Mouse (Mus musculus): ENCODE results near the gene Gprin1. TPM values are rescaled to one million over a fixed set of nuclear protein-coding genes. Genes with fewer than 3 reads are reported as not detected.

The Gprin1 gene
- total and polyA plus RNA-seq, 2 experiments from 2014 or later = 39.0 to 213 TPM

DNA sequence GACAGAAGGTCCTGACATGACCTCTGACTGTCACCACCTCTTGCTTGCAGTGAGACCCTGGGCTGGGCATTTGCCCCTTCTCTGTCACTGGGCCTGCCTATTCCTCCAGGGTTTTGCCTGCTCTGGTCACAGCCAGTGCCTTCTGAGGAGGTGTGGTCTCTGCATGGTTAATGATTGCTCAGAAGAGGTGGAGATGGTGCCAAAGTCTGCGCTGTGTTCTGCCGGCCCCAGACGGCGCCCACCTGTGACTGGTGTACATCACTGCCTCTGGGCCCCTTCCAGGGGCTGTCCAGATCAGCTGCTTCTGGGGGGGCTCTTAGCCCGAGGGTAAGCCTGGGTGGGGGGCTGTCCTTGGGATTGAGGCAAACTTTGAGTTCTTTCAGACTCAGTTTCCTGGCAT, 48.4 kb downstream of the Gprin1 start, which contains the start of gene Cdhr2:
TSS of gene Cdhr2 (plus strand) at position 219 of the 400 bp plus-strand sequence.
- TF ChIP-seq CTCF (IDR thresholded peaks at IDR 0.05; ENCODE audit: low read depth) = no peak
- Histone ChIP-seq H3K9me3 (ENCODE audit: low read length) (no peaks in the 10 kb centered on the region), H3K4me1 (ENCODE audit: insufficient read depth) (no peaks in the 10 kb centered on the region), H3K4me2 (ENCODE audit: low read depth) (no peak within 1 kb of the TSS), H3K36me3 (ENCODE audit: insufficient read depth) (no peaks in the 10 kb centered on the region), H3K9ac (no peak within 1 kb of the TSS), H3K4me3 (ENCODE audit: low read depth, low read length) (no peak within 1 kb of the TSS), H3K27ac (ENCODE audit: low read depth, low read length) (no peak within 1 kb of the TSS), H3K27me3 (ENCODE audit: insufficient read depth, low read length) (no peaks in the 10 kb centered on the region)
- ATAC-seq = no peak
- whole genome bisulfite sequencing = 63% methylated on average over 5 of the region's 5 CpGs
- DNase-seq = no peak

DNA sequence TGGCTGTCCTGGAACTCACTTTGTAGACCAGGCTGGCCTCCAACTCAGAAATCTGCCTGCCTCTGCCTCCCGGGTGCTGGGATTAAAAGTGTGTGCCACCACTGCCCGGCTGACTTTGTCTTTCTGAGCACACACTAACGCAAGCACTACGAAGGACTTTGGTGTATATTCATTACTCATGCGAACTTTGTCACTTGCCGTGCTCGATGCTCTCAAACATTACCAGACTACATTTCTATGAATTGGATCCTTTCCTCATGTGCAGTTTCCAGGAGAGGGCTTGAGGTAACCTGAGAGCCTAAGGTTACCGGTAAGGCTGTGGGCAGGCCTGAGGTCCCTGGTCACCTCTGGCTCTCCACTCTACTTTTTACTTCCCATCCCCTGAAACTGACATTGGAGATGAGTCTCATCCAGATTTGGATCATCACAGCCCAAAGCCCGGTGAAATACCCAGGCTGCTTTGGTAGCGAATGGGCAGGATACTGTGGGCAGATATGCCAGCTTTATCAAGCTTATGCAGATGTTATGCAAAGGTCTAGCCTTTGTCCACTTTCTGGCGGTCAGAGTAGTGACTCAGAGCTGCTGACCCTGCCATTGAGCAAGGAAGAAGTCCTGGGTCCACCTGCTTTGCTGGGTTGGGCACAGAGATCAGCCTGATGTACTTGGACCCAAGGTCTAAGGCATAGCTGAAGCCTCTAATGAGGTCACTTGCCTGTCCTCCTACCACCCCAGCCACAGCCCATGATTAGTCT, 54.0 kb downstream of the Gprin1 start:
- ATAC-seq (no peak), DNase-seq (no peak)
- TF ChIP-seq CTCF (IDR thresholded peaks at IDR 0.05; ENCODE audit: low read depth) = no peak
- Histone ChIP-seq H3K4me1 (ENCODE audit: insufficient read depth) (peaks cover 10% of the 10 kb centered on the region; the same call in 1 of the 2 replicates), H3K9me3 (ENCODE audit: low read length) (no peaks in the 10 kb centered on the region), H3K36me3 (ENCODE audit: insufficient read depth) (no peaks in the 10 kb centered on the region), H3K27me3 (ENCODE audit: insufficient read depth, low read length) (no peaks in the 10 kb centered on the region), H3K9ac (no peak overlapping the region), H3K4me3 (ENCODE audit: low read depth, low read length) (no peak overlapping the region), H3K4me2 (ENCODE audit: low read depth) (no peak overlapping the region), H3K27ac (ENCODE audit: low read depth, low read length) (no peak overlapping the region)
- 94% methylated on average over 11 of the region's 11 CpGs for WGBS

DNA sequence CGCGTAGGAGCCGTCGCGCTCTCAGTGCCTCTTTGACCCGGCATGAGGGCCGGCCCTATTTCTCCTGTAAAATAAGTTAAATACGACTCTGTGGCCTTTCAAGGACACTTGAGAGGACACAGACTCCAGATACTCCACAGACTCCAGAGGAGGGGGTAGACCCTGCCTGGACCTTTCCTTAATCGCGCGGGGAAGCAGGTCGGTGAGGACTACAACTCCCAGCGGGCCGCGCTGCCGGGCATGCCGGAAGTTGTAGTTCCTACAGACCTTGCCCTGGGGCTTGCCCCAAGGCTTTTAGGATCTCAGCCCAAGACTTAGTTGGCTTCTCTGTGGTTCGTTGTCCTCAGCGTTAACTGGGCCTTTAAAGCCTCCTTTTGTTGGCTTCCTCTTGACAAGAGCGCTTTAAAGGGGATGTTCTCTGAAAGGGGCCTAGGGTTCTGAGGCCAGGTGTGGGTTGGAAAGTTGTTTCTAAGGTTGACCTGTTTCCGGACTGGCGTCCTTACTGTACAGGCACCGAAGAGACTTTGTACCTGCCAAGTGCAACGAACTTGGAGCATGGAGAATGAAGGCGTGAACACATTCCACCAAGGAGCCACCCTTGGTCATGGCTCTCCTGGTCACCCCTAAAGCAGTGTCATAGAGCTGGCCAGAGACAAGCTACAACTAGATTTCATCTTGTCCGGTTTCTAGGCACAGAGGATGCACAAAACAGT, 55.2 kb downstream of the Gprin1 start:
- DNase-seq (no peak), ATAC-seq (peak; percentile 74)
- Histone ChIP-seq H3K4me2 (ENCODE audit: low read depth) (peak overlapping the region; percentile 55), H3K36me3 (ENCODE audit: insufficient read depth) (no peaks in the 10 kb centered on the region), H3K9me3 (ENCODE audit: low read length) (no peaks in the 10 kb centered on the region), H3K4me1 (ENCODE audit: insufficient read depth) (peaks cover 10% of the 10 kb centered on the region; the same call in 1 of the 2 replicates), H3K27ac (ENCODE audit: low read depth, low read length) (peak overlapping the region; percentile 91), H3K4me3 (ENCODE audit: low read depth, low read length) (peak overlapping the region; percentile 97), H3K9ac (peak overlapping the region; percentile 63), H3K27me3 (ENCODE audit: insufficient read depth, low read length) (no peaks in the 10 kb centered on the region)
- no peak for TF ChIP-seq CTCF (IDR thresholded peaks at IDR 0.05; ENCODE audit: low read depth)
- 16% methylated on average over 26 of the region's 26 CpGs for WGBS

DNA sequence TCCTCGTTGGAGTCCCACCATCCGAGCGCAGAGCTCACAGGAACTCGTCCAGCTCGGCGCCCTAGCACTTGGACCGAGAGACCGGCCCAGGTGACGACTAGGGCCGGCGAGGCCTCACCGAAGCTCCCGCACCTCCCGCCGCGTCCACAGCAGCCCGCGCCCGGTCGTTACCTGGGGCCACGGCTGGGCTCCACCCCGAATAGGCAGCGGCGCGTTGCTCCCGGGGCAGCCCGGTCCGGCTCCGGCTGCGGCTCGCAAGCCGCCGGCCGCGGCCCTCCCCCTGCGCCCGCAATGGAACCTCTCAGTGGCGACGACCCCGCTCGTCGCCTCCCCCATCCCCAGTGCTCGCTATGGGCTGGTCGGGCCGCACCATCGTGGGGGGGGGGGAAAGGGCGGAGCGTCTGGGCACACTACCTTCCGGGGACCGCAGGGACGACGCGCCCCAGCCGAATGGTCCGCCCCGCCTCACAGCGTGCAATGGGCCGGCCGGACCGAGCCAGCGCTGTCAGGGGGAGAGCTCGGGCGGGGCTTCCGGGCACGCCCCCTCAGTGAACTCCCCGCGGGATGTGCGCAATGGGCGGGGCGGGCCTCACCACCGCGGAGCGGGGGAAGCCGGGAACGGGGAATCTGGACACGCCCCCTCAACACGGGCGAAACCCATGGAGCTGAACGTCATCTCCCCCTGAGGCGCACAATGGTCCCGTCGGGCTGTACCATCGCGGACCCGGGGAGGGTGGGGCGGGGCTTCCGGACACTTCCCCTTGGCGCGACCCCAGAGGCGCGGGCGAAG, 55.9 kb downstream of the Gprin1 start, which contains the start of gene Rnf44:
TSS of gene Rnf44 (minus strand) at position 350 of the 790 bp plus-strand sequence.
- WGBS = under 1% methylated on average over 82 of the region's 92 CpGs
- Histone ChIP-seq H3K9me3 (ENCODE audit: low read length) (no peaks in the 10 kb centered on the region), H3K27me3 (ENCODE audit: insufficient read depth, low read length) (no peaks in the 10 kb centered on the region), H3K4me3 (ENCODE audit: low read depth, low read length) (peak within 1 kb of the TSS; percentile 97), H3K4me2 (ENCODE audit: low read depth) (peak within 1 kb of the TSS; percentile 87), H3K9ac (peak within 1 kb of the TSS; percentile 84), H3K4me1 (ENCODE audit: insufficient read depth) (peaks cover 10% of the 10 kb centered on the region; the same call in 1 of the 2 replicates), H3K36me3 (ENCODE audit: insufficient read depth) (no peaks in the 10 kb centered on the region; the same call in 1 of the 2 replicates), H3K27ac (ENCODE audit: low read depth, low read length) (peak within 1 kb of the TSS; percentile 92)
- DNase-seq (peak; percentile 100), ATAC-seq (peak; percentile 97)
- TF ChIP-seq CTCF (IDR thresholded peaks at IDR 0.05; ENCODE audit: low read depth) = no peak

DNA sequence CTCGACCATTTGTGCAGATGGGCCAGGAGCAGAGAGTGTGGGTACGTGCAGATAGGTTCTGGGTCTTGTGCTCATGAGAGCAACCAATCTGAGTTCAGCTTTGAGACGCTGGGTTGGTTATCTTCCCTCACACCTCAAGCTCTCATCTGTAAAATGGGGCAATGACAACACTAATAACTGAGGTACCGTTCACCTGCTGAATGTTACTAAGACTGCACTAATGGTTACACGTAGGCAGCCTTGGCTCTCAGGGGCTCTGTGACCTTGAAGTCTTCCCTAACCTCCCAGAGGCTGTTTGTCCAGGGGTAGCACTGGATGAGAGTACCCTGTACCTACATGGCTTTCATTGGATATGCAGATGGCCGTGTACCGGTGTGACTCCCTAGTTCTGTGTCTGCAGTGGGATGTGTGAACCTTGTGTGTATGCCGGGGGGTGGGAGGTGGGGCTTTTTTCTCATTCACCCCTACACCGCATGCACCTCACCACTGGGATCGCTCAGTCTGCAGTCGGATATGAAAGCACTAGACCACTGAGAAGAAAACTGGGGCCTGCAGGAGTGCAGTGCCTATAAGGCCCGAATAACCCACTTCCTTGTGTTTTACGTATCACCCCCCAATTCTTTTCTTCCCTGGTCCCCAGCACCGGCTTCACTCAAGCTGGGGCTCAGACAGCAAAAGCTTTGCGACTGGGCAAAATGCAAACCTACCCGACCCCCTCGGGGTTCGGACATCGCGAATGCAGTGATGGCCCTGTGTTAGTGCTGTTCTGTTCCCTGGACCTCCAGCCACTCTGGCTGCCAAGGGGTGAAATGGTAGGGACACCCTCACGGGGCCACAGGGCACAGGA, 56.7 kb downstream of the Gprin1 start:
- DNase-seq (peak; percentile 39), ATAC-seq (no peak)
- WGBS = 14% methylated on average over 21 of the region's 21 CpGs
- Histone ChIP-seq H3K4me3 (ENCODE audit: low read depth, low read length) (peak overlapping the region; percentile 97), H3K36me3 (ENCODE audit: insufficient read depth) (no peaks in the 10 kb centered on the region; the same call in 1 of the 2 replicates), H3K4me1 (ENCODE audit: insufficient read depth) (peaks cover 10% of the 10 kb centered on the region; the same call in 1 of the 2 replicates), H3K9me3 (ENCODE audit: low read length) (no peaks in the 10 kb centered on the region), H3K27ac (ENCODE audit: low read depth, low read length) (peak overlapping the region; percentile 92), H3K27me3 (ENCODE audit: insufficient read depth, low read length) (no peaks in the 10 kb centered on the region), H3K4me2 (ENCODE audit: low read depth) (peak overlapping the region; percentile 87), H3K9ac (peak overlapping the region; percentile 84)
- TF ChIP-seq CTCF (IDR thresholded peaks at IDR 0.05; ENCODE audit: low read depth) = no peak

DNA sequence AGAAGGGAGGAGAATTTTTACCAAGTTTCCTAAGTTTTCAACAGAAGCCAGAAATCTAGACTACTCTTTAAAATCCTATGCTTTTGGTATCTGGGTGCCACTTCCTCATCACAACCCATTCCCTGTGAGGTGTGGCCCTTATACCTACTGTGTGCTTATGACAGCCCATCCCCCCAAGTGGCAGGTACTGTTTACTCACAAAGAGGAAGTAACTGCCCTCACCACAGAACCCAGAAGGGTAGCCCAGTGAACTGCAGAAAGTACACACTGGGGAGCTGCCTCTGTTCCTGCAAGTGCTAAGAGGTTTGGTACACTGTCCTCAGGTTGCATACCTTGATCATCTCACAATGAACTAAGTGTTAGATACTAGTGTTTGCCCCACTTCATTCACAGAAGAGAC, 57.9 kb downstream of the Gprin1 start:
- no peak overlapping the region for H3K9ac ChIP-seq
- H3K4me2 ChIP-seq (ENCODE audit: low read depth) = peak overlapping the region; percentile 87; the same call in 1 of the 2 replicates
- ATAC-seq = no peak
- H3K4me1 ChIP-seq (ENCODE audit: insufficient read depth) = peaks cover 10% of the 10 kb centered on the region; the same call in 1 of the 2 replicates
- no peak overlapping the region for H3K4me3 ChIP-seq (ENCODE audit: low read depth, low read length)
- no peak for TF ChIP-seq CTCF (IDR thresholded peaks at IDR 0.05; ENCODE audit: low read depth)
- no peaks in the 10 kb centered on the region; the same call in 1 of the 2 replicates for H3K36me3 ChIP-seq (ENCODE audit: insufficient read depth)
- H3K9me3 ChIP-seq (ENCODE audit: low read length) = no peaks in the 10 kb centered on the region
- no peaks in the 10 kb centered on the region for H3K27me3 ChIP-seq (ENCODE audit: insufficient read depth, low read length)
- no peak overlapping the region for H3K27ac ChIP-seq (ENCODE audit: low read depth, low read length)
- DNase-seq = no peak
